Mouse (Mus musculus): Measurements from ENCODE around the gene Mapk1.
"Not testable (repeated sequence)": the region's sequence is repeated elsewhere in the genome, so short reads cannot be mapped to it uniquely, and the experiment has no call there.

The Mapk1 gene

DNA sequence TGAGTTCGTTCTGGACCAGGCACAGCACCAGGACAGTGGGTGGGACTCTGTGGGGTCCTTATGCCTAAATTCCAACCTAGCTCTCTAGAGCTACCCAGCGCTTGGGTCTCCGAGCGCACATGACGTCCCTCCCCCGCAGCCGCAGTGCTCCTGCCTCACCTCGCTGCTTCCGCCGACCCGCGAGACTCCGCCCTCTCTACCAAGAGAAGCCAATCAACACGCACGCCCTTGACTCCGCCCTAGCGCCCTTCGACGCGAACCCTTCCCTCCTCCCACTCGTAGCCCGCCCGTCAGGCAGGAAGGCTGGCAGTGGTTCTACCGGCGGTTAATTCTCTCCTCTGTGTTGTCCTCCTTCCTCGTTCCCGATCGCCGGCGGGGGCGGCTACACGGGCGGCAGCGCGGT is at the start of gene Mapk1:
TSS of gene Mapk1 (plus strand) at position 252 of the 403 bp plus-strand sequence.
- DNase-seq (ENCODE audit: low spot score): peak; percentile 97

GRCm38 (mm10) chr16:16939543-16939942 is 43.6 kb upstream of the Mapk1 start:
- DNase-seq (ENCODE audit: low spot score): no peak

GRCm38 (mm10) chr16:16941078-16941477 is 42.1 kb upstream of the Mapk1 start:
- DNase-seq (ENCODE audit: low spot score): no peak

- no peak for DNase-seq (ENCODE audit: low spot score)
Measured at GRCm38 (mm10) chr16:16958575-16958974, 24.6 kb upstream of the Mapk1 start.

DNA sequence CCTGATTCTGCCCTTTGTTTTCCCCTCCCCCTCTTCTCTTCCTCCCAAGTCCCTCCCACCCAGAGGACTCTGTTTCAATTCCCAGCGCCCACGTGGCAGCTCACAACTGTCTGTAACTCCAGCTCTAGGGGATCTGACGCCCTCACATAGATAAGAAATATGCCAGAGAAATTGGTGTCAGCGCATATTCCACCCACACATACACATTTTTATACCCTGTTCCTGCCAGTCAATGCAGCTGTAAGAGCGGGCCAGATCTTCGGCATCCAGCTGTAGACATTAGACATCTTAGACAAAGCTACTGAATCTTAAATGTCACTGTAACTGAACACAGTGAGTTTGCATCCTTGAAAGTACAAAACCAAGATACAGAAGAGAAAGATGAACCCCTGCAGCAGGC is 23.3 kb upstream of the Mapk1 start:
- DNase-seq (ENCODE audit: low spot score): no peak

GRCm38 (mm10) chr16:16965149-16965548 is 18.0 kb upstream of the Mapk1 start:
- DNase-seq (ENCODE audit: low spot score): no peak

DNA sequence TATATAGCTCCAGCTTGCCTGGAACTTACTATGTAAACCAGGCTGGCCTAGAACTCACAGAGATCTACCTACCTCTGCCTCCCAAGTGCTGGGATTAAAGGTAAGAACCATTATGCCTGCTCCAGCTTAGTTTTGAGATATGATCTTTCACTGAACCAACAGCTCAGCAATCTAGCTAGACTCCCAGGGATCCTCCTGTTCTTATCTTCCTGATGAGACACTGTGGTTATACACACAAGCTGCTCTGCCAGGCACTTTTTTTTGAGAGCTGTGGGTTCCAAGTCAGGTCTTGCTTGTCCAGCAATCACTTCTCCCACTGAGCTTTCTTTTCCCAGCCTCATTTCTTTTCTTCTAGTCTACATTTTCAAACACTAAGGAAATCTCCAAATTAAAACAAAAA is 16.9 kb upstream of the Mapk1 start:
- DNase-seq (ENCODE audit: low spot score): no peak

DNA sequence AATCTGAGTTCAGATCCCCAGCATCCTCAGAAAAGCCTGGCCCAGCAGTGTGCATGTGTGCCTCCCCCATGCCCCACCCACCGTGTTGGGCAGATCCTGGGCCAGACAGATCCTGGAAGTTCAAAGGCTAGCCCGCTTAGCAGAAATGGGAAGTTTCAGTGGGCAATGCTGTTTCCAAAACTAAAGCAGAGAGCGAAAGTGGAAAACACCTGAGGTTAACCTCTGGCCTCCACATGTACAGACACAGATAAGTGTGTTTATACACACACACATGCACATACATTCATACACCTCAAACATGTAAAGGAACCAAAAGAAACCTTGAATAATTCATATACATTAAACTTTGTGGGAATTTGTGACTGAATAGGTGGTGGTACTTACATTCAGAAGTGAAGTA is 5.1 kb upstream of the Mapk1 start:
- DNase-seq (ENCODE audit: low spot score): no peak

GRCm38 (mm10) chr16:16978765-16979164 is 4.4 kb upstream of the Mapk1 start:
- no peak for DNase-seq (ENCODE audit: low spot score)

- DNase-seq (ENCODE audit: low spot score): no peak
Measured at GRCm38 (mm10) chr16:16982636-16983035, 546 bp upstream of the Mapk1 start.

GRCm38 (mm10) chr16:16983534-16984422 is 596 bp downstream of the Mapk1 start:
- peak; percentile 66 for DNase-seq (ENCODE audit: low spot score)

DNA sequence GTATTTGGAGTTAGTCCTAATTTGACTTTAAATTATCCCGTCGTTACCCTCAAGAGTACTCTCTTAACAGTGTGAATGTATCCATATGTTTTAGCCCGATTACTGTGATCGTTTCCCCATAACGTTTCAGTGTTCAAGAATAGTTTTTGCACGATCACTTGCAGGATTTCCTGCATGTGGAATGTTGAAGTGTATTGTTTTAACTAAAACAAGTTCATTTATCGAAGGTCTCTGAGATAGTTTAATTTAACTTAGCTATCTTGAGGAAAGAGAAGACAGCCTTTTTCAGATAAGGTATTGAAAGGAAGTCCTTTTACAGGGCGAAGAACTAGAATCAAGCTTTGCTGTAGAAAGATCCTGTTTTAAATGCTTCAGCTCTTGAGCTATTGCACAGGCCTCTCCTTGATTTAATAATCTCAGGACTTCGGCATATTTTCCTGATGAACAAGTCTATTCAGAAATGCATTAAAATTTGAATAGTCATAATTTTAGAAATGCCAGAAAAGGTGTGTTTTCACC is 1.3 kb downstream of the Mapk1 start:
- no peak for DNase-seq (ENCODE audit: low spot score)

GRCm38 (mm10) chr16:16987248-16987647 is 4.1 kb downstream of the Mapk1 start:
- no peak for DNase-seq (ENCODE audit: low spot score)

DNA sequence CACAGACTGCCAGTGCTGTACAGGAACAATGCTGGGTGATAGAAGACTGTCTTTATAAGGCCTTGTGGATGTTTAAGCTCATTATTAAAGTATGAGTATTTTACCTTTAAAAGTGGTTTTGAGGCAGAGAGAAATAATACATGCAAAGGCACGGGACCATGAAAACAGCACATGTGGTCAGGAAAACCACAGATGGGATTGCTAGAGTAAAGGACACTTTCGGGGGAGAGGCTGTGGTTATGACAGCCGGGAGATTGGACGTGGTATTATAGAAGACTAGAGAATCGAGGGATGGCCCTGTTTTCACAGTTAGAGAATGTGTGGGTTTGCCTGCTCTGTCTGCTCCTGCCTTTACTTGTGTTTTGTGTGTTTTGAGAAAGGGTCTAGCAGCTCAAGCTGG is 5.7 kb downstream of the Mapk1 start:
- DNase-seq (ENCODE audit: low spot score): no peak

GRCm38 (mm10) chr16:16990021-16990420 is 6.8 kb downstream of the Mapk1 start:
- no peak for DNase-seq (ENCODE audit: low spot score)

DNA sequence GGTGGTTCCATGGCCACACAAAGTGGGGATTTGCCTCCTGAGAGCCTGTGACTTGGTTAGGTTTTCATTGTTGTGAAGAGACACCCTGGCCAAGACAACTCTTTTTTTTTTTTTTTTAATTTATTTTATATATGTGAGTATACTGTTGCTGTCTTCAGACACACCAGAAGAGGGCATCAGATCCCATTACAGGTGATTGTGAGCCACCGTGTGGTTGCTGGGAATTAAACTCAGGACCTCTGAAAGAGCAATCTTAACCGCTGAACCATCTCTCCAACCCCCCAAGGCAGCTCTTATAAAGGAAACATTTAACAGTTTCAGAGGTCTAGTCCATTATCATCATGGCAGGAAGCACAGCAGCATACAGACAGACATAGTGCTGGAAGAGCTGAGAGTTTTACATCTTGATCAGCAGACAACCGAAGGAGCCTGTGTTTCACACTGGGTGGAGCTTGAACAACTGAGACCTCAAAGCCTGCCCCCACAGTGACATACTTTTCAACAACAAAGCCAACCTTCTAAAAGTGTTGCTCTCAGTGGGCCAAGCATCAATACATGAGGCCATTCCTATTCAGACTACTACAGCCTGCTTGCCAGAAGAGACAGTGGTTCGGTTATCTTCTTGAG is 11.4 kb downstream of the Mapk1 start:
- no peak for DNase-seq (ENCODE audit: low spot score)

DNA sequence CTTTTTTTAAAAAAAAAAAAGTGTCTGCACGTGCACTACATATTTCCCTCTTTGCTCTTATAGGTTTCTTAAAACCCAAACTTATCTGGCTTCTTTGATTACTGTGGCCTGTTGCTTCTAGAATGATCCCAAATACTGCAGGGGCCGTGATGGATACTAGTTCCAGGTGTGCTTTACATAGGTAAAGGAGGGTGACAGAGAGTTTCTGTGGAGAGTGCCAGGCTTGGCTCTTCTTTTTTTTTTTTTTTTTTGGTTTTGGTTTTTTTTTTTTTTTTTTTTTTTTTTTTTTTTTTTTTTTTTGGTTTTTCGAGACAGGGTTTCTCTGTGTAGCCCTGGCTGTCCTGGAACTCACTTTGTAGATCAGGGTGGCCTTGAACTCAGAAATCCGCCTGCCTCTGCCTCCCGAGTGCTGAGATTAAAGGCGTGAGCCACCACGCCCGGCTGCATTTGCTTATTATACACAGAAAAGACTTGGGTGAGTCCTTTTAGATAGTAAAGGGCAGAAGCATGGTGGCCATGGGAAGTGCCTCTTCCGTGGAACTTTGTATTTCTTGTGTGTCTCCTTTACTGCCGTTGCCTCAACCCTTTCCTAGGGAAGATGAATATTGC is 13.0 kb downstream of the Mapk1 start:
- DNase-seq (ENCODE audit: low spot score): not testable (repeated sequence)

GRCm38 (mm10) chr16:17001109-17001508 is 17.9 kb downstream of the Mapk1 start:
- no peak for DNase-seq (ENCODE audit: low spot score)

DNA sequence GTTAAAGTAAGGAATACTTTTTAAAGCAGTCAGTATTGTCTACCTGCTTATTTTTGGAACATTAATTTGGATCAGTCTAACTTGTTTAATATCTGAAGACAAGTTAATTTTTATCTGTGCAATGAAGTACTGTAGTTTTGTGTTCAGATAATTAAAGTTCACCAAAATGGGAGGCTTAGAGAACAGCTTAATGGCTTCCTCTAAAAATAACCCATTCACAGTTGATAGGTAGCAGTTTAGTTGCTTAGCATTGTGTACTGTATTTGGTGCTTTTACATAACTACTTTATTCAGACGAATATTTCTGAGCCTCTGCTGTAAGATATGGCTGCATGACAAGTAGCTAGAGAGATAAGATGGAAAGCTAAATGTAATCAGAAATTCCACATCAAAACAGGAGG is 23.9 kb downstream of the Mapk1 start:
- no peak for DNase-seq (ENCODE audit: low spot score)

DNA sequence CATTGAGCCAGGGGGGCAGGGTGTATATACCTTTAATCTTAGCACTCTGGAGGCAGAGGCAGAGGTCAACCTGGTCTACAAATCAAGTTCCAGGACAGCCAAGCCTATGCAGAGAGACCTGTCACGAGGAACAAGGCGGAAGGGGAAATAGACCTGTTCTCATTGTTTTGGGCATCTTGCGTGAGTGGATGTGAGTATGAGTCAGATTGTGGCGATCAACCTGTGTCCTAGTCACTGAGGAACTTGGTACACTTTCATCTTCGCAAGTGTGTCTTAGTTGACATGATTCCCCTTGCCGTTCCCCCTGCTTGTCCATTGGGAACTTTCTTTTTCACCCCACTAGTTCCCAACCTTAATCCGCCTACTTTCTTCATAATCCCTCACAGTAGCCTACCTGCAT is 26.9 kb downstream of the Mapk1 start:
- DNase-seq (ENCODE audit: low spot score): no peak

DNA sequence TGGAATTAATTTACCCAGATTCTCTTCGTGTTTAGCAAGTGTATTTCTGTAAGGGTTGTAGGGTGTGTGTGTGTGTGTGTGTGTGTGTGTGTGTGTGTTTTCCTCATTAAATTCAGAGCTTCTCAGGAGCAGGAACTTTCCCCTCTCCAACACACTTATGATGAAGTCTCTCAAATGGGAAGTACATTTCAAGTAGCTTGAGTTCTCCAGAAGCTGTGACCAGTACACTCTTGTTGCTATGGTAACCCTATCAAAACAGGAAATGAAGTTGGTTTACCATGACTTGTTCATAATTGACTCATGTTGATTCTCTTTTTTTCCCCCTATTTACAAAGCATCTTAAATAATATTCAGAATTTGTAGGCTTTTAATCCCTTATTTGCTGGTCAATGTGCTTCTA is 29.4 kb downstream of the Mapk1 start:
- peak; percentile 81 for DNase-seq (ENCODE audit: low spot score)

DNA sequence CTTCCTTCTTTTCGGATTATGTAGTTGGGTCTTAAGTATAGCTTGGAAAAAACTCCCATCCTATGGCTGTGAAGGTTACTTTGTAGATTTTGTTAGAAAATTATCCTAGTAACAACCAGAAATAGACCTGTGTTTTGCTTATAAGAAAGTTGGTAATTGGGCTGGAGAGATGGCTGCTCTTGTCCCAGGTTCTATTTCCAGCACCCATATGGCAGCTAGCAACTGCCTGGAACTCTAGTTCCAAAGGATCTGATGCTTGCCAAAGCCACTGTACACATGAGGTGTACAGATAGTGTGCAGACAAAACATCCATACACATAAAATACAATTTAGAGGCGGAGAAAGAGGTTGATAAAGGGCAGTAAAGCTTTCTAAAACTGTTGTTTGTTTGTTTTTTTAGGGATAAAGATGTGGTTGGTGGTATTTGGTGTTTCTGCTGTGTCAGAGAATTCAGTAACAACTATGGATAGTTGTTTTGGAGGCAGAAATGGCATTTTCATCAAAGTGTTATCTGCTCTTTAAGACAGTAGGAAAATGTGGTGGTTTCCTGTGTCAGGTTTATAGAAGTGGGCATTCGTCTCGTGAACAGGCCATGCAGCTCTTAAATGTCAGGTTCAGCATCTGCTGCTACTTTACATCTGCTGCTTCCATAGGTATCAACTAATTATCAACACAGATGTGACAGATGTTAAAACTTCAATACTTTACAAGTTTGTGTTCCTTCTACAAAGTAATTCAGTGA is 32.1 kb downstream of the Mapk1 start:
- DNase-seq (ENCODE audit: low spot score): no peak

Measured in lung, postnatal 25 days (tissue).